Mouse (Mus musculus) heart, adult 2 months (tissue): ENCODE data around the gene Igf2r. TPM values are rescaled to one million over a fixed set of nuclear protein-coding genes. Genes with fewer than 3 reads are reported as not detected.

ENCODE experiments used
- DNase-seq, 2 experiments: peaks; one replicate each; pipeline ENCODE4 v3.0.0; 2021
- H3K27ac ChIP-seq: fragments of 200-600 bp; 2 replicates; pipeline ENCODE4 v1.8.1; 2022
- H3K27me3 ChIP-seq: fragments of 200-500 bp; 2 replicates; pipeline ENCODE4 v1.6.1; 2012; ENCODE audit warnings: mild to moderate bottlenecking, low read length, inconsistent platforms, mixed read lengths; ENCODE audit not compliant: control insufficient read depth, insufficient read depth
- H3K36me3 ChIP-seq: fragments of 200-500 bp; 2 replicates; pipeline ENCODE4 v1.6.1; 2012; ENCODE audit warnings: low read length, inconsistent platforms; ENCODE audit not compliant: control insufficient read depth, insufficient read depth
- H3K4me1 ChIP-seq: fragments of 200-500 bp; 2 replicates; pipeline ENCODE4 v1.6.1; 2011; ENCODE audit warnings: low read length; ENCODE audit not compliant: control insufficient read depth, insufficient read depth
- H3K4me3 ChIP-seq: fragments of 200-600 bp; 2 replicates; pipeline ENCODE4 v1.8.1; 2022
- H3K79me2 ChIP-seq: fragments of 200-500 bp; replicated peaks from 2 replicates; pipeline ENCODE4 v1.6.1; 2012; ENCODE audit warnings: mild to moderate bottlenecking, inconsistent platforms, low read length, moderate library complexity, mixed read lengths; ENCODE audit not compliant: control insufficient read depth, insufficient read depth
- H3K9ac ChIP-seq: fragments of 200-500 bp; 2 replicates; pipeline ENCODE4 v1.6.1; 2012; ENCODE audit warnings: low read depth, mild to moderate bottlenecking, control low read depth, inconsistent platforms, low read length, mixed read lengths
- CTCF ChIP-seq: fragments of 200-600 bp; IDR thresholded peaks from 2 replicates; pipeline ENCODE4 v1.8.1; 2022; ENCODE audit warnings: antibody characterized with exemption, mild to moderate bottlenecking, moderate library complexity
- EP300 ChIP-seq: fragments of 200-500 bp; IDR thresholded peaks from 2 replicates; pipeline ENCODE4 v1.6.1; 2011; ENCODE audit warnings: low read depth, low read length, control low read depth; ENCODE audit not compliant: insufficient read depth
- POLR2A ChIP-seq: fragments of 200-500 bp; IDR thresholded peaks from 2 replicates; pipeline ENCODE4 v1.6.1; 2011; ENCODE audit warnings: mild to moderate bottlenecking, low read depth, low read length, control low read depth; ENCODE audit not compliant: insufficient read depth
- WGBS: fragments of 180-500 bp; shearing (Covaris S2); methylation state at CpG from one replicate; pipeline ENCODE4 v1.1.7; 2018; 5-methylcytosine and 5-hydroxymethylcytosine counted together
- intact Hi-C: fragments of 180-260 bp; cut with DNase I; formaldehyde crosslinking; loops from one replicate; pipeline ENCODE4 v1.15.1; 2025
- polyA plus RNA-seq: library from polyadenylated mRNA; depleted of rRNA; stranded (reverse); fragments of >200 nt; gene quantifications from 2 replicates; pipeline ENCODE4 v1.2.3, GENCODE M21; 2012
- total RNA-seq, 2 experiments: library from RNA; stranded (reverse); gene quantifications; 2 replicates each; pipeline ENCODE4 v1.2.3; 2021

Gene Igf2r
- total and polyA plus RNA-seq, 3 experiments: 34.0 to 116 (median 98.9) TPM

DNA sequence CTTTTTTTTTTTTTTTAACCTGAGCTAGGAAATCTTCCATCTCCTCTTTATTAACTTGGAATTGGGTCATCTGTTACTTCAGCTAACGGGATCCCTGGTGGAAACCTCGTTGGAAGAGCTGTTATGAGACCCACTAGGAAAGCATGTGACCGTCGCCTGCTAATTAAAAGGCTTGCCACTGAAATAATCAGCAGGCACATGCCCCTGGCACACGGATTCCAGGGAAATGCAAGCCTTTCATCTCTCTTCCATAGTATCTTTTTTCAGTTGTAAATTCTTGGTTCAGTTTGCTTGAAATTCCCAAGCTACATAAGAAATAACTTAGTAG is 21.6 kb upstream of the Igf2r start:
- Histone ChIP-seq H3K4me3 (no peak overlapping the region), H3K79me2 (no peaks in the 10 kb centered on the region), H3K27ac (peak overlapping the region; percentile 85), H3K36me3 (peaks cover 23% of the 10 kb centered on the region), H3K4me1 (peaks cover 35% of the 10 kb centered on the region), H3K27me3 (no peaks in the 10 kb centered on the region), H3K9ac (no peak overlapping the region)
- no peak for DNase-seq
- TF ChIP-seq CTCF: no peak
- no peak for TF ChIP-seq POLR2A
- TF ChIP-seq EP300: no peak
- intact Hi-C loops: loop anchor here (2.0 kb wide), 2 partner anchors 30 to 50 kb away; no protein-coding TSS in a partner anchor
- WGBS: 26% methylated on average over 5 of the region's 5 CpGs

DNA sequence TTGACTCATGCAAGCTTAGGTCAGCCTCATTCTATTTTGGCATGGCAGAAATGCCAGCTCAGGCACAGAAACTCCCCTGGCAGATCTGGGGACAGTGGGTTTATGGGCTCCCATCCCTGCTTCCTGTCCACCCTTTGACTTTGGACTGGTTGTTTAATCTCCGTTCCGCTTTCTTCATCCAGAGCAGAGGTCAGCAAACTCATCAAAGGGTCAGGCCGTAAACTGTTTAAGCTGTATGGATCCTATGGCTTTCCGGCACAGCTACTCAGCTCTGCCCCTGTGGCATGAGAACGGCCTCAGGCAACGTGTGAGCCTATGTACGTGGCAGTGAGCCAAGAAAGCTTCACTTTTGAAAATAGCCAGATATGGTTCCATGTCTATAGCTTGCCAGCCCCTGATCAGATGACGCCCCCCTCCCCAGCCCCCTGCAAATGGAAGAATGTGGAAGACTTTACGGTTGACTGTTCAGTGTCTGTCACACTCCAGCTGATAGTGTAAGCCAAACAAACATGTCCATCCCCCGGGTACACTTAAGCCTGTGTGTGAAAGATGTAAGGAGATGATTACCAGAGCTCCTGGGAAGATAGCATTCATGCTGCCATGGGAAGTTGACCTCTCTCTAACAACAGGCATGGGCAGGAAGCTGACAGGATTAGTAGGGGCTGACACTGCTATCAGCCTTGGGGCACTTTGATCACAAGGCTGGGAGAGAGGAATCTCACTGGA is 21.1 kb upstream of the Igf2r start:
- no peak overlapping the region for H3K4me3 ChIP-seq
- peak in 1 of 2 experiments; percentile 36 for DNase-seq
- H3K79me2 ChIP-seq: no peaks in the 10 kb centered on the region
- H3K4me1 ChIP-seq: peaks cover 35% of the 10 kb centered on the region
- peaks cover 23% of the 10 kb centered on the region for H3K36me3 ChIP-seq
- intact Hi-C loops: loop anchor here (2.0 kb wide), 2 partner anchors 30 to 50 kb away; no protein-coding TSS in a partner anchor
- 27% methylated on average over 10 of the region's 10 CpGs for WGBS
- peak overlapping the region; percentile 85 for H3K27ac ChIP-seq
- TF ChIP-seq EP300: no peak
- no peak for TF ChIP-seq POLR2A
- no peak for TF ChIP-seq CTCF
- H3K27me3 ChIP-seq: no peaks in the 10 kb centered on the region
- no peak overlapping the region; the same call in 1 of the 2 replicates for H3K9ac ChIP-seq

DNA sequence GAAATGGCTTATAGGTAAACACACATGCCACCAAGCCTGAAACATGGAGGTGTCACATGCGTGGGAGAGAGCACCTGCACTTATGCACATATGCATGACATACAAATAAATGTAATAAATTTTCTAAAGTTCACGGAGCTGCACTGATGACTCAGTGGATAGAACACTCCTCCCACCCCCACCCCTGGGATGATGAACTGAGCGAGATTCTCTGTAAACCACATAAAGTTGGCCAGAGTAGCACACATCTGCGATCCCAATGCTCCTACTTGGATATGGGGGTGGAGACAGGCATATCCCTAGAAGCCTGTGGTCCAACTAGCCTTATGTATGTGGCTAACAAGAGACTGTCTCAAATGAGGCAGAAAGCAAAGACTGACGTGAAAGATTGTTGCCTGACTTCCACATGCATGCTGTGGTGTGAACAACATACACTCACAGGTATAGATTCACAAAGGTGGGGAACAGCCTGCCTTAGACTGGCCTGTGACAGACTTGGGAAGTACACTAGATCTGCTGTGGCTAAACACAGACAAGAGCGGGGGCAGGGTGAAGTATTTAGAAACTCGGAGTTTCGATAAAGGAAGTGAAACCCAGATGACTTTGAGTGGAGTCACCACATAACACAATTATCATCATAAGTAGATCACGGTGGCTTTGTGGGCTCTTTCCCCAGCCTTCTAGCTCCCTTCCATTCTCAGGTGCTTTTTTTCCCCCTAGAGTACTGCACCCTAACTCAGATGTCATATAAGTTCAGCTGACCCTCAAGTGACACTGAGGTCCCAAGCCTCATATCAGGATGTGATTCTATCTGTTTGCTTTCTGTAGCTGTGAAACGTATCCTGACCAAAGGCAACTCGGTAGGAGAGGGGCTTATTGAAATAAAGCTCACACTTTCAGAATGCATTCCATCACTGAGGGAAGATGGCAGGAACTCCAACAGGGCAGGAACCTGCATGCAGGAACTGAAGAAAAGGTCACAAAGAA is 13.7 kb upstream of the Igf2r start:
- Histone ChIP-seq H3K79me2 (no peaks in the 10 kb centered on the region; the same call in 1 of the 2 replicates), H3K27ac (peak overlapping the region; percentile 5), H3K27me3 (no peaks in the 10 kb centered on the region), H3K9ac (peak overlapping the region; percentile 35; the same call in 1 of the 2 replicates), H3K36me3 (peaks cover 19% of the 10 kb centered on the region), H3K4me1 (peaks cover 27% of the 10 kb centered on the region), H3K4me3 (no peak overlapping the region)
- intact Hi-C loops: no loop called here
- TF ChIP-seq EP300 (no peak), CTCF (no peak), POLR2A (no peak)
- no peak for DNase-seq
- 36% methylated on average over 11 of the region's 11 CpGs for WGBS

DNA sequence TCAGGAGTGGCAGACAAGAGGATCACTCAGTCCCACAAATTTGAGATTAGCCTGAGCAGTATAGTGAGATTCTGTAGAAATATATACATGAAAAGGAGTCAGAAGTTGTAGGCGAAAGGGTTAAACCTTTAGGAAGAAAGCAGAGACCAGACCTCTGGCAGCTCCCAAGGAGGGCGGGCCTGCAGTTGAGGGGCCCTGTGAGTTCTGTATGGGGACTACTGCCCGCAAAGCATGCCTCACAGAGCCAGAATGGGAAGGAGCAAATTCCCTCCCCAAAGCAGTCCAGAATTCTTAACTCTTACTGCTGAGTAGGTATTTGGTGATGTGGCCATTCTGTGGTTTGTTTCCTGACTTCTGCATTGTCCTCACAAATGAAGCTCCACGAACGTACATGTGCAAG is 11.6 kb upstream of the Igf2r start:
- Histone ChIP-seq H3K27me3 (no peaks in the 10 kb centered on the region), H3K27ac (no peak overlapping the region; the same call in 1 of the 2 replicates), H3K4me3 (no peak overlapping the region), H3K36me3 (peaks cover 19% of the 10 kb centered on the region), H3K79me2 (no peaks in the 10 kb centered on the region; the same call in 1 of the 2 replicates), H3K4me1 (peaks cover 26% of the 10 kb centered on the region), H3K9ac (no peak overlapping the region)
- TF ChIP-seq CTCF (no peak), POLR2A (no peak), EP300 (no peak)
- 53% methylated on average over 5 of the region's 5 CpGs for WGBS
- intact Hi-C loops: no loop called here
- no peak for DNase-seq

DNA sequence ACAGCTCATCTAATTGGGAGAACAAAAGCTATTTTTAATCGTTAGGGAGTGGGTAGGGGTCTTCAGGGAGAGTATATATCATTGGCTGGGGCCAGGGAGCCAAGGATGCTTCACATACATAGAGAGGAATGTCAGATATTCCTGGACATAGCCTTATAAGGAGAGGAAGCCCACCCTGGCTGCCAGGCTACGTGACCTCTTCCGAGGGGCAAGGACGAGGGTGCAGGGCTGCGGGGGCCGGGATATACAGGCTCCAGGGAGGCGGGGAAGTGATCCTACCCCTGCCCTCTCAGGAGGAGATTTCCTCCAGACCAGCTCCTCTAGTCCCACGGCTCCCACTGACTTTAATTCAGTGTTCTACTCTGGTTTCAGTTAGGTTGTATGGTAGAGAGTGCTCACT is 10.7 kb upstream of the Igf2r start:
- H3K9ac ChIP-seq: 0 out of 2 replicates have a peak overlapping the region, but pooled peaks have one; percentile 35
- peaks cover 26% of the 10 kb centered on the region for H3K4me1 ChIP-seq
- no peak for DNase-seq
- no peak overlapping the region for H3K4me3 ChIP-seq
- TF ChIP-seq EP300 (no peak), CTCF (no peak), POLR2A (no peak)
- peak overlapping the region; percentile 70 for H3K27ac ChIP-seq
- 26% methylated on average over 8 of the region's 8 CpGs for WGBS
- H3K36me3 ChIP-seq: peaks cover 19% of the 10 kb centered on the region
- no peaks in the 10 kb centered on the region for H3K27me3 ChIP-seq
- H3K79me2 ChIP-seq: no peaks in the 10 kb centered on the region; the same call in 1 of the 2 replicates
- intact Hi-C loops: no loop called here
